Mouse (Mus musculus): ENCODE measurements around the gene Calhm6. TPM values are rescaled to one million over a fixed set of nuclear protein-coding genes. Genes with fewer than 3 reads are reported as not detected.

The Calhm6 gene
- under 1 TPM; 0.55 to 0.62 TPM for total RNA-seq (2021)

DNA sequence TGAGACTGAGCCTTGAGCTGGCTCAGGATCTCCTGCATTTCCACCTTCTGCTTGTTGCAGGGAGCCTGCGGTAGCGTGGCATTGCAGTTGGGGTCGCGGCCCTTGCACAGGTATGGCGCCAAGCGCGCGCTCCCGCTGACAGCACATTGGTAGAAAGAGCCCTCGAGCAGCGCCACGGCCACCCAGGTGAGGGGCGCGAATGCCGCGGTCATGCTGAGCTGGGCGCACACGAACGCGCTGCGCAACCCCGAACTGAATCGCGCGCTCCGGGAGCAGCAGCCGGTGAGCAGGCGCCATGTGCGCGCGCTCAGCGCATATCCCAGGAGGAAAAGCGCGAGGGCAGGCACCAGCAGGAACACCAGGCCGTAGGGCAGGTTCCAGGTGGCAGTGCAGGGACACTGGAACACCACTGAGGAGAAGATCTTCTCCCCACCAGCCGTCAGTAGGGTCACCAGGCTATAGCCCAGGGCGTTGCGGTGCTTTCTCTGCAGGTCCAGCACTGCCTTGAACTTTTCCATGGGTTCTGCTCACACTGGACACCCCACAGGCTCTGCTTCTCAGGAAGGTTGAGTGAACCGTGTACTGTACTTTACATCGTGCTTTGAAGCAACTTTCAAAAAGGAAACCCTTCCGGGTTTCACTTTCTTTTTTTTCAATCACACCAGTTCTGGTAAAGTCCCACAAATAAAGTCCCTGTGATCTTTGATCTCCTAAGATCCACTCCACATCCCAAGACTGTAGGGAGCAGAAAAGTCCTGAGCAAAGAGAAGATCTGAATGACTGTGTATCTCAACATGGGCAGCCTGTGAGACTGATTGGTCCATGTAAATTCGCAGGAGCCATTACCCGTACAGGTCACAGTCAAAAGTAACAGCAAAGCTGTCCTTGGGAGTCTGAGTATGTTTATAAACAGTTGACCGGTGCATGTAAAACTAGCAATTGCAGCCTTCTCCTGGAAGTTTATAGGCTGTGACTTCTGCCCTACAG, at the start of gene Calhm6:
Gene Calhm6 (minus strand): TSS at position 593 of the 987 bp plus-strand sequence.
- intact Hi-C loops (cut with DNase I), result no loop called here
- DNase-seq (ENCODE audit: low spot score in 2 of 2), result peak; percentile 39 to 45

DNA sequence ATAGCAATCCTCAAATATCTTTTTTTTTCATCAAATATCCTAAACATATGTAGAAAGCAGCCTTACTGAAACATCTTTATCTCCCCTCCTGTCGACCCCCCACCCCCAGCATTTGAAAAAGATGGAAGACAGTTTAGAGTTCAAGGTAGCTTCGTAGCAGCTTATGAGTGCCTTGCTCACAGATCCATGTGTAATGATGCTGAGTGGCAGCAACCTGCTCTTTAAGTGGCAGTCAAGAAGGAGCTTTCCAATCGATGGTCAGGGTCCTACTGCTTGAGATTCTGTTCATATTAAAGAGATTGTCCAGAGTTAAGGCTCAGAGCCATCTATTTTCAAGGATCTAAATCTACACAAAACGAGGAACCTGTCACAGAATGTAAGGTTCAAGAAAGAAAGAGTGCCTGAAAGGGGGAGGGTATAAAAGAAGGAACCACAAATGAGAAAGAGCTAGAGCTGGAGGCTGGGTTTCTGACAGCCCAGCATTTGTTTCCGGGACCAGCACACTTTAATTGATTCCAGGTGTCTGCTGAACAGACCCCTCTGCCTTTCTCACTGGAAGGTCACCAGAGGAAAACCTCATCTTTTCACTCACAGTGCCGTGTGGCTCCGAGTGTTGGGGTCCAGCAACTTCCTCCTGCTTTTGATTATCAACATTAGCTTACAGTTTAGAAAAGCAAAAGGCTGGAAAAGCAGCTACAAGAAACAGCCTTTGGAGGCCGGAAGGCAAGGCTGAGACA, 48.3 kb upstream of the Calhm6 start:
- intact Hi-C loops (cut with DNase I), result no loop called here
- no peak for DNase-seq (ENCODE audit: low spot score in 2 of 2)

DNA sequence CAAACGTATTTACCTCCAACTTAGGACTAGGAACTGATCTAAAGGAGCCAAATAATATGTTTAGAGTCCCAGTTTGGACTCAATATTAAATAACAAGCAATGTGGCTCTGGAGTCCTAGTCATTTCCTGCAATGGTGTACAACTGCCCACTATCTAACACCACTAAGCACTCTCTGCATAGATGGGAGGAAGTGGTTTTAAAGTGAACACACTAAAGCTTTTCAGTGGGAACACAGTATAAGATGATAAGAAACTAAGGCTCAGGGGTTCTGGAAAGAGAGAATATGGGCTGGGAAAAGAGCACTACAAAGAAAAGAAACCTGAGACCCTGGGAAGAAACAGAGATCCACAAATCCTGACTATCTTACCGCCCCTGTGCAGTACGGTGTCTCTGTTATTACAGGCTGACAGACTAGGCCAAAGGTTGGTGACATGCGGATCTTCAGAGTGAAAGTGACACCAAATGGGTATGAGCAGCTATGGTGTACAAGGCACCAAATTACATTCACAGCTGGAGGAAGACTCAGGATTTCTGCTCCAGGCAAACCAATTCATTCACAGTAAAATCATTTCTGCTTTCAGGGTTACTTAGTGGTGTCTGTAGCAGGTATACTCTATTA, 45.0 kb upstream of the Calhm6 start:
- no peak for DNase-seq (ENCODE audit: low spot score in 2 of 2)
- intact Hi-C loops (cut with DNase I), result no loop called here

DNA sequence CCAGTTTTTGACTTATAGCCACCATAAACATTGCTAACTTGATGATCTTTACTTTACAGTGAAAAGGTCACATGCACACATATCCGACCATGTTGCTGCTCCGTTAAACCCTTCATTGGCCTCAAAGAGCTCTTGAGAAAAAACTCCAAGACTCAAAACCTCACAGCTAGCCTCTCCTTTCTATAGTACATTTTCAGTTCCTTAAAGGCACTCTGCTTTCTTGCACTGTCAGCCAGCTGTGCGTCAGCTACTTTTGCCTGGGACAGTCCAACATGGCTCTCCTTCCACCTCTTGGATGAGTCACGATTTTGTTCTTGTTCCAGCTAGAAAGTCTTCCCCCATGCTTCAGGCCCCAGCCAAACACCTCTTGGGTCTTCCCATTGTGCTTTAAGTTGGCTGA, 43.9 kb upstream of the Calhm6 start:
- intact Hi-C loops (cut with DNase I), result no loop called here
- no peak for DNase-seq (ENCODE audit: low spot score in 2 of 2)

DNA sequence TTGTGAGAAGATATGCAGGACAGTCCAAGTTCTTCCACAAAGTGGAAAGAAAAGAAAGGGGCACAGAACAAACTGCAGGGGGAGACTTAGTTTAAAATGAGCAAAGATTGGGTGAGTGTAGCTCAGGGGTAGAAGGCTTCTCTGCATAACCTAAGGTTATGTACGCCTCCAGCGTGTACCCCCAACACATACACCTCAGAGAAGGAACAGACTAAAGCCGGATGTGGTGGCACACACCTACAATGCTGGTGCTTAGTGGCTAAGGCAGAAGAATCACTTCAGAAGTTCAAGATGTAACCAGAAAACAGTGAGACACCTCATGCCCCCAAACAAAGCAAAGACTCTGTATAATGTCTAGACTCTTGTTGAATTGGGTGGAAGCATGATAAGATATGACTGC, 43.4 kb upstream of the Calhm6 start:
- intact Hi-C loops (cut with DNase I), result no loop called here
- DNase-seq (ENCODE audit: low spot score in 2 of 2), result no peak

DNA sequence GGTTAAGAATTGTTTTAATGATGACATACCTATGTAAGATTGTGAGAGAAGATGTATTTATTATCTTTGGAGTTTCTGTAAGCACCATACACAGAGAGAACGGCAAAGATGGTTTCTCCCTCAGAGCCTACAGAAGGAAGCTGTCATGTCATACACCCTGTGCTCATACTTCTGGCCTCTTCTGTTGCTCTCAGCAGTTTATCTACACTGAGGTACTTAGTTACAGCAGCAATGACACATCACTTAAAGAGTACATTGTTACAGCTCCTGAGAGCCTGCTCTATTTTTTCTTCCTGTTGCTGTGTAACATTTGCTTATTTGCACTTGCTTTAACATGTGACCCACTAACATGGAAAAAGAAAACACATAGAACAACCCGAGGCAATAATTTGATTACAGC, 39.2 kb upstream of the Calhm6 start:
- intact Hi-C loops (cut with DNase I), result no loop called here
- DNase-seq (ENCODE audit: low spot score in 2 of 2), result no peak

DNA sequence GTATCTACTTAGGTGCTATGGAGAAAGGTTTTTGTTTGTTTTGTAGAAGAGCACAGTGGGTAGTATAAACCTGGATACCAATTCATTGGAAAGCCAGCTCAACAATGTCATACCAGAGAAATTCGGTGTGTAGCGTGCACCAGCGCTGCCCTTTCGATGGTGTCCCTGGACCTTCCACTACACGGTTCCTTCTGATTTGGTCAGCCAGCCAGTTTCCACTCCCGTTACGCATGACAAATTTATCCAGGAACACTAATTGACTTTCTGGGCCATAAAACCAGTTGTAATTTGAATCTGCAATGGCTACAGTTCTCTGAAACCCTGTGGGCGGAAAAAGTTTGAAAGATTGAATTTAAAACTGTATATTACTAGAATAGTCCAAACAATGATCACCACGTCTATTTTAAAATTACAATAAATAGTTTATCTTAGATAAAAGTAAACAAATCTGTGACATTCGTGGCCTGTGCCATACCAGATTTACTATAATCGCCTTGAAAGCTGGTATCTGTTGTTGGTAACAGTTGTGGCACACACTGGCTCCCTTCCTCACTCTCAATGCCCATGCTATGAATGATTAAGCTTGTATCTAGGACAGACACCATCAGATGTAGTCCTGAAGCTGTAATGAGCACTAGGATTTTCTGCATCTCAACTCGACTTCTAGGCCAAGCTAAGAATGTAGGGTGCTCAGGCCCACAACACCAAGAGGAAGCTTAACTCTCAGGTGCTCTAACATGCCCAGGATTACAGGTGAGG, 28.2 kb upstream of the Calhm6 start:
- DNase-seq (ENCODE audit: low spot score in 2 of 2), result no peak
- intact Hi-C loops (cut with DNase I), result no loop called here

DNA sequence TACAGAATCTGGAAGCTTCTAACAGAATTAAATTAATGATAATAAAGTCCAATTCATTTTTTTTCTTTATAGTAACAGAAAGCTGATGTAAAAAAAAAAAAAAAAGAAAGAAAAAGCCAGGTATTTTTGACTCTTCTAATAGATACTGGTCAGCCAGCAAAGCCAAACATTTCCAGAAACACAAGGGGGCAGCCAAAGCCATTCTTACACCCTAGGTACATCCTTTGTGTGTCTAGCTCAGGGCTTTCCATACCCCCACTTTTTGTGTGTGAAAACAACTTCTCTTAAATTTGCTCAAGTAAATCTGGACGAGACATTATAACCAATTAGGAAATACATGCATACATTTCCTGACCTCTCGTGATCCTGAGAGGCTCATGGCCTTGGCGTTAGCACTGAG, 24.0 kb upstream of the Calhm6 start:
- intact Hi-C loops (cut with DNase I), result loop anchor here (5.0 kb wide), 1 partner anchor 130 kb away; the partner anchor contains the start of gene Tspyl1
- DNase-seq (ENCODE audit: low spot score in 2 of 2), result peak in 1 of 2 experiments; percentile 19

DNA sequence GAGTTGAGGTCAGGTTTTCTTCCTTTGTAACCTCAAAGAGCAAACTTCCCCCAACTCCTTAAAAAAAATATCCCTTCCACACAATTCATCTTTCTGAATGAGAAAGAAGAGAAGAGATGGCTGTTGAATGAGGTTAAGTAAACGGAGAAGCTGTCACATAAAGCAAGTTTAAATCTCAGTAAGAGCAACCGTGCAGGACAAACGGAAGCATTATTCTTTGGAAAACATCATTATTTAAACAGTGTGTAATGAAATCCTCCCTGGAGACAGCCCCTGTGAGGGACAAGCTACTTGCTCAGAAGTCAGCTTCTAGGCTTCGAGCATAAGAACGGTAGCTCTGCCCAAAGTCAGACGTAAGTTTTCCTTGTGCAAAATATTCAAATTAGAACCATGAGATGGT, 22.7 kb upstream of the Calhm6 start:
- DNase-seq (ENCODE audit: low spot score in 2 of 2), result no peak
- intact Hi-C loops (cut with DNase I), result loop anchor here (5.0 kb wide), 1 partner anchor 132 kb away; the partner anchor contains the start of gene Tspyl1

DNA sequence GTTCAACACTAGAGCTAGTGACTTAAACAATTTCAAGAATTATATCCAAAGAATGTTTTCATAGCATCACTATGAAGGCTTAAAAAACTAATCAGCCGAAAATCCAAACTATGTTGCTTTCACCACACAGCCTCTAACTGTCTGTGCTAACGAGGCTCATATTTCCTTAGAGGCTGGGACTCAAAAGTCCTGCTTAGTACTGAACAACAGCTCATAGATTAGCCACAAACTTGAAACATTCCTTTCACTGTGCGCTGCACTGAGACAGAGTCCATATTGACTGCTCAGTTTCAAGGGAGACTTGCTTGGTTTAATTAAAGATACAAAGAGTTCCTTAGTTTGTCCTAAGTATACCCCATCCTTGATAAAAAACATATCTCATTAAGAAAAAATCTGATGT, 22.0 kb upstream of the Calhm6 start:
- no peak for DNase-seq (ENCODE audit: low spot score in 2 of 2)
- intact Hi-C loops (cut with DNase I), result loop anchor here (5.0 kb wide), 2 partner anchors 133 to 178 kb away; partner anchors contain the start of gene Tspyl1

DNA sequence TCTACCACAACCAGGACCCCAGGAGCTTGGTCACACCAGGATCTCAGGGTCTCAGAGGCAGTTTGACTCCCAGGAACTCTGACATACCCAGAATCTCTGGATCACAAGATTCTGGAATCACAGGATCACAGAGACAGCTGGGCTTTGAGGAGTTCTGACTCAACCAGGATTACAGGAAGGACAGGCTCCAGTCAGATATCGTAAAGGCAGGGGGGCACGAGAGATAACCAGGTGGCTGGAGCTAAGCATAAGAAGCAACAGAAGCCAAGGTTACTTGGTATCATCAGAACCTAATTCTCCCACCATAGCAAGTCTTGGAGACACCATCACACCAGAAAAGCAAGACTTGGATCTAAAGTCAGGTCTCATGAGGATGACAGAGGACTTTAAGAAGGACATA, 13.9 kb upstream of the Calhm6 start:
- no peak for DNase-seq (ENCODE audit: low spot score in 2 of 2)
- intact Hi-C loops (cut with DNase I), result no loop called here

DNA sequence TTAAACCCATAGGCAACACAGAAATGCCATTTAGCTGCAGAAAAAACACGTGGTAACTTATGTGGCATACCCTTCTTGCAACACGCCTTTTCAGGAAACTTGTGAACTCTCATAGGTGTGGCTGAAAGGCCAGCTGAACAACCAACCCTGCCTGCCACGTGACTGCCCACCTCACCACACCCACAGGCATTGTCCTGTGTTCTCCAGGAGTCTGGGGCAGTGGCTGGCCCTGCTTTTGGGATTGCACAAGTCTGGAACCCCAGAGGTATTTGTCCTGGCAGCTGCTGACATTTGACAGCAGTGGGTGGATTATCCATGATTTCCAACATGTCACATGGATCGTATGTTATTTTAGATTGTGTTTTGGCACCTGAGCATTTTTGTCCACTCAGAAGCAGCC, 12.0 kb upstream of the Calhm6 start:
- intact Hi-C loops (cut with DNase I), result no loop called here
- no peak for DNase-seq (ENCODE audit: low spot score in 2 of 2)

DNA sequence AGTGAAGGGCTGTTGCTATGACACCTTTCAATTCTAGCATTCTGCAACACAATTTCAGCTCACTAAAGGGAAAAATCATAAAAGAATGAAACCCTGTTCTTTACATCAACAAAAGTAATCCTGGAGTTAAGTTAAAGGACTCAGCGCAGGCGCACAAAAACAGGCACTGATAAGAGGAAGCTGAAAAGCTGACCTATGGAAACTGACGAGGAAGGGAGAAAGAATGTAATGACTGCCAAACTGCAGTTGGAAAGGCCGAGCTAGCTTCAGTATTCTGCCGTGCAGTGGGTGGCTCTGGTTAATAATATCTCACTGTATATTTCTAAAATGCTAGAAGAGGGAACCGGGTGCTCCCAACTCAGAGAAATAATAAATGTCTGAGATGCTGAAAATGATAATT, 10.2 kb upstream of the Calhm6 start:
- DNase-seq (ENCODE audit: low spot score in 2 of 2), result no peak

DNA sequence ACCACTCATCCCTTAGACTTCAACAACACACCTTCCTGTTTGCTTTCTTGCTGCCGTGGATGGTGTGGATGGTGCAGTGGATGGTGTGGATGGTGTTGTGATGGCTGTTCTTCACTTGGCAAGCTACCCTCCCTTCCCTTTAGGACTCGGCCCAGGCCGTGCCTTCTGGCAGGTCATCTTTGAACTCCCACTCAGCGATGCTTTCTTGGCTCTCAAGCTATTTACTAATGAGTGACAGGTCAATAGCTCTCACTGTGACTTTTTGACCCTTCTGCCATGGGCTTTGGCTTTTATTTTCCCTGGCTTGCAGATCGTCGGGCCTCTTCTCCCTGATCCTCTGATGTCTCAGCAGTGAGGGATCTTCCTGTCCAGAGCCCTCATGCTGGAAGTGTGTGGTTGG, 8.6 kb upstream of the Calhm6 start:
- DNase-seq (ENCODE audit: low spot score in 2 of 2), result no peak
- intact Hi-C loops (cut with DNase I), result no loop called here

More for the DNA sequence above, 10.2 kb upstream of the Calhm6 start:
- intact Hi-C loops (cut with DNase I), result no loop called here

DNA sequence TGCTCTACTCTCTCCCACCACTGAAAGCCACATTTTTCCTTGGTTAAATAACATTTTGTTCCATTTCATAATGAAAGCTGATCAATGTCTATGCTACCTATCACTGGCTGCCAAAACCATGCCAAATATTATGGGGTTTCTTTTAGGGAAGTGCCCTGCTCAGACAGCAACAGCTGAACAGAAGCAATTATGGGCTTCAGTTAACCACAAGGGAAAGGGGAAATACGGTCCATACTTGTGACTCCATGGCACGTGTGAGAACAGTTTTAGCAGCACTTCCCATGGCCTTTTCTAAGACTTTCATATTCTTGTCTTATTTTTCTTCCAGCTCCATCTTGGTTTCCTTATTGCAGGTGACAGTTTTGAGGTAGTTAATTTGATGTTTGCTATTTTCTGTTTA, 3.6 kb upstream of the Calhm6 start:
- intact Hi-C loops (cut with DNase I), result no loop called here
- no peak for DNase-seq (ENCODE audit: low spot score in 2 of 2)

DNA sequence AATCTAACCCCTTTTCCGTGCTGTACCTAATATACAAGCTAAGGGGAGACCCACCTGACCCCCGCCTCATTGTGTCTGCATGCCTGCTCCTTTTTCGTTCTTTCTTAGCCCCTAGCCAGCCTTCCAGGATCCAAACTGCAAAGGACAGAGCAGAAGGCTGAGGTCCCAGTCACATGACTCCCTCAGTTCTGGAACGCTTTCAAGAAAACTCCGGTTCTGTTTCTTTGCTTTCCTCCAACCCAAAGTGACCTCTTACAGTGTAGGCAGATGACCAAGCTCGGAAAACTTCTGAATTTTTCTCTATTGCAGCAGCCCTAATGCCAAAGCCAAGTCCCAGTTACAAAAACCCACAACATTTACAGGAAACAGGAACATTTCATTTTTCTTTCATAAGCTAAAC, 607 bp upstream of the Calhm6 start:
- DNase-seq (ENCODE audit: low spot score in 2 of 2), result no peak
- intact Hi-C loops (cut with DNase I), result no loop called here

DNA sequence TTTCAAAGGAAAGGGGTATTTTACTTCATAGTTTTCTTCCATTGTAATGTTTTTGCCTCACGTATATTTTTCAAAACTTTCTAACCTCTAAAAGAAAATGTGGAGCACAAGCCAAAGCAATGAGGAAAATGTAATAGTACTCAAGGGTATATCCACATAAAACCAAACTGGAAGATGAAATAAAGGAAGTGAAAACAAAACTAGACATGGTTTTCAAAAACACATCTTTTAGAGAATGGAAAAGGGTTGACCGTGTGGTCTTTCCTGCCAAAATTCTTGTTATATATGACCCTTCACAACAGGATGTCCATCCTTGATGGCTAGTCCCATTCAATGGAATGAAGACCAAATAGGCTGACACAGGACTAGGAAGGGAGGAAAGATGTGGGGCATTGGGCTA, 9.4 kb downstream of the Calhm6 start:
- no peak for DNase-seq (ENCODE audit: low spot score in 2 of 2)
- intact Hi-C loops (cut with DNase I), result no loop called here

DNA sequence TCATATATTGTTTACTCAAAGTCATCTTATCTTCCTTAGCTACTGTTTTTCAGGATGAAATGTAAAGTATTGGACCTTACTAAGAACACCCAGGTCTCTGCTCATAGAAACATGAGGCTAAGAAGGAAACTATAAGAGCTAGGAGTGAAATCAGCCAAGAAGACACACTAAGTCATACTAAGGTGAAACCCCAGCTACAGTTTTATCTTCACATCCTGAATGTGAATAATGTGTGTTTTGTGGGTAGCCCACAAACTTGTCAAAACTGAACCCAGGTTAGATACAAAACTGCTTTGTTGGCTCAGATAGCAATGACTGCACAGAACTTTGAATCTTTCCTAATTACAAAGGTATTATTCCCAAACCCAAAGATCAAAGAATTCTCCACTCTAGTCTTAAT, 10.0 kb downstream of the Calhm6 start:
- DNase-seq (ENCODE audit: low spot score in 2 of 2), result no peak
- intact Hi-C loops (cut with DNase I), result no loop called here

DNA sequence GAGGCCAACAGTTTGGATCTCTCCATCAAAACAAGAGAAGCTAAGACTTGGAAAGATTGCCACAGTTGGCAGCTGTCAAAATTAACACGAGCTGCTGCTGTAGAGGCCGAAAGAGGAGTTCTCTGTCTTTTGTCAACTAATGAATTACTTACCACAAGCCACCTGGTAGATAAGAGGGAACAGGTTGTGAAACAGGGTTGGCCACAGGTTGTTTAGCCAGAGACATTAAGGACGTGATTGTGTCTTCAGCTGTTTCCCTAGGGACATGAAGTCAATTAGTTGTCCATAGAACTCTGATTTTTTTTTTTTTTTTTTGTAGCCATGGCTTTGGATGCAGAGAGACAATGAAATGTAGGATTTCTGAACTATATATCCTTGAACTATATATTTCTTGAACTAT, 10.7 kb downstream of the Calhm6 start:
- no peak for DNase-seq (ENCODE audit: low spot score in 2 of 2)
- intact Hi-C loops (cut with DNase I), result no loop called here

Measured in left cerebral cortex, postnatal 25 days (tissue).